Mouse (Mus musculus): Measurements from ENCODE around the gene Jhy. TPM values are rescaled to one million over a fixed set of nuclear protein-coding genes. Genes with fewer than 3 reads are reported as not detected.

Gene Jhy
- polyA plus RNA-seq, 1 experiment from 2014 or later = 0.15 TPM

Other genes starting within 250 kb of the Jhy start
- 3,453 and 3,528 TPM in 2 replicates for gene Hspa8, start 163.1 kb downstream of the Jhy start, polyA plus RNA-seq (2015; fragmentation: Nextera tagmentation; extraction: Ambion mirVana)
- gene Bsx, start 90.0 kb downstream of the Jhy start, polyA plus RNA-seq (2015; fragmentation: Nextera tagmentation; extraction: Ambion mirVana) = 0.29 and 0.61 TPM in 2 replicates
- 0.17 TPM in 1 of 2 replicates, not detected in the other for gene Crtam, start 40.5 kb upstream of the Jhy start, polyA plus RNA-seq (2015; fragmentation: Nextera tagmentation; extraction: Ambion mirVana)
- 14.7 and 15.9 TPM in 2 replicates for gene Ubash3b, start 197.6 kb upstream of the Jhy start, polyA plus RNA-seq (2015; fragmentation: Nextera tagmentation; extraction: Ambion mirVana)

All from forebrain, embryonic 16.5 days (tissue).